Mouse (Mus musculus) ovary, postnatal 36 days (tissue): ENCODE measurements around the gene Ddx24.
"Not testable (repeated sequence)": the region's sequence is repeated elsewhere in the genome, so short reads cannot be mapped to it uniquely, and the experiment has no call there.

Source experiments
- DNase-seq: peaks from one replicate; pipeline ENCODE4 v3.0.0; 2022; ENCODE audit warnings: low spot score, mixed read lengths

The Ddx24 gene

DNA sequence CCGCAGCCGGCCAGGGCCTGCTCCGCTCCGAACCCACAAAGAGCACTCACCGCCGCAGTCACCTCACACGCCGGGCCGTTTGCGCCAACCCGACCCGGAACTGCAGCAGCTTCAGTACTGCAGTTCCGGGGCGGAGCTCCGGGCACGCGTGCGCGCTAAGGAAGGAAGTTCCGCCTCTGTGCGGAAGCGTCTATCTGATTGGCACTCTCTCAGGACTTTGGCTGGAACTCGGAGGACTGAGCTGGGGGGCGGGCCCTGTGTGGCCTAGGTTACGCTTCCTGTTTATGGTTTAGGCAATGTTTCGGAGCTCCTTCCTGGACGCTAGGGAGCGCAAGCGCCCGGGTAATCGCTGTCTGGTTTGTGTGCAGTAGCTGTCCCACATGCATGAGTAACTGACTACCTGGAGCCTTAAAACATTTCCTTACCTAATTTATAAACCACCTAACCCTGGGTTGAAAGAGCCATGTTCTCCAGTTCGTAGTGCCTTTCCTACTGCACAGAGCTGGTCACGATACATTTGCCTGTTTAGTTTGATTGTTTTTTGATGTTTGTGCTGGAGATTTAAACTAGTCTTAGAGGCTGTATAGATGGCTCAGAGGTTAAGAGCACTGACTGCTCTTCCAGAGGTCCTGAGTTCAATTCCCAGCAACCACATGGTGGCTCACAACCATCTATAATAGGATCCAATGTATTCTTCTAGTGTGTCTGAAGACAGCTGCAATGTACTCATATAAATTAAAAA, at the start of gene Ddx24:
Gene Ddx24 (minus strand): TSS at position 102 of the 742 bp plus-strand sequence.
- DNase-seq, result peak; percentile 96

DNA sequence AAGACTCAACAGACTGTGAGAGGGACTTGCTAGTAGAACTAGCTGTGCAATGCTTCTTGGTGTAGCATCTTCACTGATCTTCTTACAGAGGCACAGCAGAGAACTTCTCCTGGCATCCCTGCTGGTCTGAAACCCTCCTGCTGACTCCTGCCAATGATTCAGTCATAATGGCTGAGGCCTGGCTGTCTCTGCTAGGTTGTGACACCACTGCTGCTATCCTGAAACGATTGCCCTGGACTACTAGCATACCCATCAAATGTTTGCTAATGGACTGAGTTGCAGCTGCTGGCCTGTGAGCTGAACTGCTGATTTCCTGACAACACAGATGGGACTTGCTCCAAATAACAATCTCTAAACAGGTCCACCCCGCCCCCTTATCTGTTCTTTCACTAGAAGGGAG, 48.9 kb upstream of the Ddx24 start:
- no peak for DNase-seq

DNA sequence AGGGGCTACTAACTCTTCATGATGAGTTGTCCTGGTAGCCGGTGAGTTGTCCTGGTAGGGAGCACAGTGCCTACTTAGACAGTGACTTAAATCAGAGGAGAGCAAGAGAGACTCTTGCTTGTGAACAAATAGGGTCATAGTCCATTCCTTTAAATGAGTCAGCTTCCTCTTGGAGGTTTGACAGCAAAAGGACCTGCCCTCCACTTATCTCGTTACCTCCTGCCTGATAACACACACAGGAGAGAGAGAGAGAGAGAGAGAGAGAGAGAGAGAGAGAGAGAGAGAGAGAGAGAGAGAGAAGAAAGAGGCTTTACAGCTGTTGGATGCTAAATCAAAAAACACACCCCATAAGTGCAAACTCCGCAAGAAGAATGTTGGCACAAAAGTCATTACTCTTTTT, 31.5 kb upstream of the Ddx24 start, which contains the start of gene Ifi27l2b:
Gene Ifi27l2b (minus strand): TSS at position 84 of the 400 bp plus-strand sequence.
- DNase-seq, result no peak

DNA sequence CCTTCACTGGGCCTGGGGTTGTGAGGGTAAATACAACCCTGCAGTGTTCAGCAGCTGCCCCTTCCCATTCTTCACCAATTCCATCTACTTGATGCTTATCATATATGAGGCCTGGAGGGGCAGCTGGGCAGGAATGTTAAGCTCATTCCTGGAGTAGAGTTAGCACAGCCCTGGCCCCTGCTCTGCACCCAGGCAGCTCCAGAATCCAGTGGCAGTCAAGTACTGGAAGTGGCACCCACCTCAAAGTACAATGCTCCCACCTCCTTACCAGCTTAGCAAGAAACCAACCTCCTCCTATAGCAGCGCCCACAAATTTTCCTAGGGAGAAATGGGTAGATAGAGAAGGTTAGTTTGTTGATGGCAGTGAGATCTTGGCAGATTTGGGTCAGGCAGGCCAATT, 31.1 kb upstream of the Ddx24 start:
- not testable (repeated sequence) for DNase-seq

DNA sequence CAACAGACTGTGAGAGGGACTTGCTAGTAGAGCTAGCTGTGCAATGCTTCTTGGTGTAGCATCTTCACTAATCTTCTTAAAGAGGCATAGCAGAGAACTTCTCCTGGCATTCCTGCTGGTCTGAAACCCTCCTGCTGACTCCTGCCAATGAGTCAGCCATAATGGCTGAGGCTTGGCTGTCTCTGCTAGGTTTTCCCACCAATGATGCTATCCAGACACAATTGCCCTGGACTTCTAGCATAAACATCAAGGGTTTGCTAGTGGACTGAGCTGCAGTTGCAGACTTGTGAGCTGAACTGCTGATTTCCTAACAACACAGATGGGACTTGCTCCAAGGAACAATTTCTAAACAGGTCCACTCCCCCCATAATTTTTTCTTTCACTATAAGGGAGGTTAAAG, 27.7 kb upstream of the Ddx24 start:
- DNase-seq, result no peak

DNA sequence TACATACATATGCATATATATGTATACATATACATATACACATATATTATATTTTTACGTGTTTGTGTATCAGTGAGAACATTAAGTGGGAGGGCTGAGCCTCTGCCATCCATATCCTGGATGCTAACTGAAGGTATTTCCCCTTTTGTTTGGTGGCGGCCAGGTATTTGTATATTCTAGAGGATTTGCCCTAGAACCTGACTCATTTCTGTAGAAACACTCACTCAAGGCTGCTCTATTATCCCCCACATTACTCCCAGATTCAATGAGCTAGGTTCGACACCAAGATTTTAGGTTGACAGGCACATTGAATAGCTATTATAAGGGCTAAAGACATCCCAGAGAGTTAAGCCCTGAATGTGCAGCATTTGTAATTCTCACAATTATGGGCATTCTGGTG, 19.4 kb upstream of the Ddx24 start:
- no peak for DNase-seq

DNA sequence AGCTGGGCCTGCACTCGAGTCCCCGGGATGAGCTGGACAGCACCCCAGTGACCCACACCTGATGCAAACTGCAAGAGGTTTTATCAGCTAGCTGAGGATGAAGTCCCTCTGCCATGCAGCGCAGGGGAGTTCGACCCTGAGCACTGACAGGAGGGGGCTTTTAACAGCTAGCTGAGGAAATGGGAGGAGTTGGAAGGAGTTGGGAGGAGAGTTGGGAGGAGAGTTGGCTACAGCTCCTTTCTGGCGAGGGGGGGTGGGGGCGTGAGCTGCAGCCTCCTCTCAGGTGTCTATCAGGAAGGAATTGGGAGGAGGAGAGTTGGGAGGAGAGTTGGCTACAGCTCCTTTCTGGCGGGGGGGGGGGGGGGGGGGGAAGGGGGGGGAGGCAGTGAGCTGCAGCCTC, 18.6 kb upstream of the Ddx24 start:
- not testable (repeated sequence) for DNase-seq

DNA sequence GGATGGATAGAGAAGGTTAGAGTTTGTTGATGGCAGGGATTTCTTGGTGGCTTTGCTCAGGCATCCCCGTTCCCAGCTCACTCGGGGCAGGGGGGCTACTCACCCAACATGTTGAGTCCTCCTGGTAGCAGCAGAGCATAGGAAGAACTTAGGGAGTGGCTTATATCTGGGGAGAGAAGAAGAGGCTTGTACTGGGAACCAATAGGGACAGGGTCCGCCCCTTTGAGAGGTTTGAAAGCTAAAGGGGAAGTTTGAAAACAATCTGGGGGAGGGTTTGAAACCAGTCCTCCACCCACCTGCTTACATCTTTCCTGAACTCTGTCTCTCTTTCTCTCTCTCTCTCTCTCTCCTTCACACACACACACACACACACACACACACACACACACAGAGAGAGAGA, 17.9 kb upstream of the Ddx24 start, which contains the start of gene Ifi27l2a:
Gene Ifi27l2a (minus strand): TSS at position 157 of the 400 bp plus-strand sequence.
- no peak for DNase-seq

DNA sequence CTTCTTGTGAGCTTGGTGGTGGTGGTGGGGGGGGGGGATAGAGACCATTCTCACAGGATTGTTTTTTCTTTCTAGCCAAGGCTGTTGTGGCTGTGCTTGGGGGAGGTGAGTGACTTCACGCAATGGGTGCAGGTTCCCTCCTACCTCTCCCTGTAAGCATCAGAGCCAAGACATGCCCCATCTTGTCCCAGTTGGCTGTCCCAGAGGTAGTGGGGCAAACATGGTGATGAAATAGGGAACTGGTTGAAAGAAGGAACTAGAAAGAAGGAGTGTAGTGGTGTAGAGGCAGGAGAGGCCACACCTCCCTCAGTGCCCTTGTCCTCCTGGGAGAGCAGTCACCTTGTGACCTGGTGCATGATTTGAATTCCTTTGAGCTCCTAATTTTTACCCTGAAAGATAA, 12.0 kb upstream of the Ddx24 start:
- no peak for DNase-seq

DNA sequence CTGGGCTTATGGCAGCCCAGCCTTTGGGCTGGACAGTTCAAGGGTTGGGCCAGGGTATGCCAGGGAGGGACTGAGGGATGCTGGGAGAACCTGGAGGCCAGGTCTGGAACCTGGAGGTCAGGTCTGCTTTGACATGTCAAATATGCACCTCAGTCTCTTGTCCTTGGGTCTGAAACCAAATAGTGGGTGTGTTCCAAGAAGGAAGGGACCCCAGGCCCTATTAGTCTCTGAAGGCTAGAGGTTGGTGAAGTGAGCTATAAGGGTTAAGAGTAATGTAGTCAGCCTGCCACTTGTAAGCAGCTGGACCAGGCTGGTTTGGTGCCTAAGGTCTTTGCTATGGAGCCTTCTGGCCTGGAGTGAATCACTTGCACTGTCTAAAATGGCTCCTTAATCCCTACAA, 9.2 kb upstream of the Ddx24 start:
- DNase-seq, result no peak

DNA sequence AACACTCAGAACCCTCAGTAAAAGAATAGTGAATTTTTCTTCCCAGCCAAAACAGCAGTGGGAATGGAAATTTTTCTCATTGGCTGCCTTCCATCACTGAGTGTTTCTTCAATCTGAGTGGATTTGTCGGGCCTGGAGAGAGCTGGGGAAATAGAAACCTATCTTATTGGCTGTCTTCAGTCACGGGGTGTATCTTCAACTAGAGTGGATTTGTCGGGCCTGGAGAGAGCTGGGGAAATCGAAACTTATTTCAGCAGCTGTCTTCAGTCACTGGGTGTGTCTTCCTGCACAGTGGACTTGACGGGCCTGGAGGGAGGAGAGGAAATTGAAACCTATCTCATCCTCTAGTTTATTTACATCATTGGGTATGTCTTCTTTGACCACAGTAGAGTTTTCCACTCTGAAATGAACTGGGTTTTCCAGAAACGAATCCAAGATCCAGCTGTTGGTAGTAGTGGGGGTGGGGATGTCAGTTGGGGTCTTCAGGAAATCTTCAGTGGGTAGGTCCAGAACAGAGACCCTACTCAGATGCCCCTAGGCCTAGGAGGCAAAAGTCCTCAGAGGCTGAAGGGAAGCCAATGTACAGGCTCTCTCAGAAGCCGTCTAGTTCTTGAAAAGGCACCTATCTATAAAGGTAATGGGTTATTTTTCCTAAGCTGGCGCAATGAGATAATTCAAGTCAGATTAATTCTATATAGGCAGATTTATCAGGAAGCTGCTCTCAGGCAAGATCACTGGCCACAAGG, 8.5 kb upstream of the Ddx24 start, which contains the start of gene Ifi27:
Gene Ifi27 (plus strand): TSS at position 226 of the 746 bp plus-strand sequence.
- peak; percentile 41 for DNase-seq

DNA sequence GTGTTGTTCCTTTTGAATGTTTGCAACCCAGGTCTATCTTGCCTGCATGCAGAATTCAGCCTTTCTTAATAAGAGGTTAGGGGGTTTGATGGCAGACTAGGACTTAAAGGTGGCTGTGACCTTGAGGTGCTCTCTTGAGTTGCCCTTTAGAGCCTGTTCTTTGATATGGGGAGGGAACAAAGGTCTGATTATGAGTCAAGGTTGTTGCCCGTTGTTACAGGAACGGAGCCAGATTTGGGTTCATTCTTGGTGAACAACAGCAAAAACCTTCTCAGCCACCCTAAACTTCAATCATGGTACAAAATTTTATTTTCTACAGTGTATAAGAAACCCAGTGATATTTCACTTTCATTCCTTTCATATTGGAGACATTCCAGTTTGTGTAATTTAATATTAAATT, 7.8 kb upstream of the Ddx24 start:
- DNase-seq, result no peak

DNA sequence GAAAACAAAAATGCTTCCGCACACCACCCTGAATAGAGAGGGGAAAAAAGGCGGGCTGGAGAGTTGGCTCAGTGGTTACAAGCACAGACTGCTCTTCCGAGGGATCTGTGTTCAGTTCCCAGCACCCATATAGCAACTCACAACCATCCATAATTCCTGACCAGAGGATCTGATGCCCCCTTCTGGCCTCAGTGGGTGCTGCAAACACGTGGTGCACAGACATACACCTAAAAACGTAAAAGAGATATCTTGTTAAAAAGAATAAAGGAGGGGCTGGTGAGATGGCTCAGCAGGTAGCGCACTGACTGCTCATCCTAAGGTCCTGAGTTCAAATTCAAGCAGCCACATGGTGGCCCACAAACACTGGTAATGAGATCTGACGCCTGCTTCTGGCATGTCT, 1.1 kb upstream of the Ddx24 start:
- DNase-seq, result no peak

DNA sequence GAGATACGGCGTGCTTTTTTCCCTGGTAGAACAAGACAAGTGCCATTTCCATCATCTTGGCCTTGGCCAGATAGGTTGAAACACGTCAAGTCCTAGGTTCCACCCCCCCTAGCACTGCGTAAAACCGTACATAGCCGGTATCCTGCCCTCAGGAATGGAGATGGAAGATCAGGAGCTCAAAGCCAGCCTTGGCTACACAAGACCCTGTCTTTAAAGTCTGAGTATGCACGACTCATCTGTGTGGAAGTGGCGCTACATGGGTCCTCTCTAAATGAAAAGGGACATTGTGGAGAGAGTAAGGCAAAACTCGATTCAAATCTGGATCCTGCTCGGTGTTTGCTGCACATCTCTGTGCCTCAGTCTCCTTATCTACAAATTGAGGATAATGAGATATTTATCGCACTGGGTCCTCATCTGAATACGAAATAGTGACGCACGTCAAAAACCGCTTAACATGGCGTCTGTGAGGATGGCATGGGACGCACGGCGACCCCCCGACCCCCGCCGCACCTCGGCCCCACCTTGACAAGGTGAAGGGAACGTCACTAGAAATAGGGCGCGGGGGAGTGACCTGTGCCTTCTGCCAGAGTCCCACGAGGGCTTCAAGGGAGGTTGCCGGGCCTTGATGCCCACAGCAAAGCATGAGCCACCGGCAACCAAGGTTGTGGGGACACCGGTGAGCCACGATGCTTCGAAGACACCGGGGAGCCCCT, 458 bp downstream of the Ddx24 start:
- DNase-seq, result no peak

DNA sequence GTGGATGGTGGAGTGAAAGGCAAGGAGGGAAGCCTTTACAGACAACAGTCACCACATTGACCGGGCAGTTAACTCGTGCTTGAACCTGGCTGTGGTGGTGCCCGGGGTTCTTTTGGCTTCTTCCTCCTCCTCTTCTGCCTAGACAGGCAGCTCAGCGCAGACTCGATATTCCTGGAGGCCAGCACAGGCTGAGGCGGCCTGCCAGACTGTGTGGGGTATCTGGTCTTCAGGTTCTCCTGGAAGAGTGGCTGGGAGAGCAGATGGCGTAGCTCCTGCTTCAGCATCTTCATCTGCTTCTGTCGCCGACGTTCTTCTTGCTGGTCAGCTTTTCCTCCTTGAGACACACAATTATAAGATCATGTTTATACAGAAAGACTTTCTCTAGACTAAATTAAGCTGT, 17.5 kb downstream of the Ddx24 start:
- DNase-seq, result no peak

DNA sequence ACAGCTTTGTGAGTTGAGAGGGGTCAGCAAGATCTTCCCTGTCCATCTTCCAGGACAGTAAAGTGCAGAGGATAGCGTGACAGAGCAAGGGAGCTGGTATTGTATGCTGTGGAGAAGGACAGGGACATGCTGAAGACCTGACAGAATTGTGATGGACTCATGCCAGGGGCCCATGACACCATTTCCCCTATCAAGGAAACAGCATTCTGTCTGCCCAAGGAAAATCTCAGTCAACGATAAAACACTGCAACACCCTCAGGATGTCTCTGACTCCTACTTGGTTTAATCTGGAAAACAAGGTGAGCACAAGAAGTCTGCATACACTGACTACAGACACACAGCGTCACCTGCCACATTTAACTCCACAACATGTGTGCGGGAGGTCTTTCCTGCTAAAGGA, 17.9 kb downstream of the Ddx24 start, which contains the start of gene 9330161L09Rik:
Gene 9330161L09Rik (minus strand): TSS at position 101 of the 400 bp plus-strand sequence.
- DNase-seq, result no peak

DNA sequence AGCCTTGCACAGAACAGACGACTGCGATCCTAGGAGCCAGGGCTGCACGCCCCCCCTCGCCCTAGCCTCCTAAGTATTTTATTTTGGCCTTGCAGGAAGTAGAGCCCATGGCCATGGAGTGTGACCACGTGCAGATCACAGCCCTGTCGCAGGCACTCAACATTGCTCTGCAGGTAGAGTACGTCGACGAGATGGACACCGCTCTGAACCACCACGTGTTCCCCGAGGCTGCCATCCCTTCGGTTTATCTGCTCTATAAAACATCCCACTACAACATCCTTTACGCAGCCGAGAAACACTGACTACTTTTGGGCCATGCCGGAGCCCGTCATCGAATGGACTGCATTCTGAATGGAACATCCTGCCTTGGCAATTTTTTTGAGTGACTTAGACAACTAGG, 21.5 kb downstream of the Ddx24 start:
- no peak for DNase-seq

DNA sequence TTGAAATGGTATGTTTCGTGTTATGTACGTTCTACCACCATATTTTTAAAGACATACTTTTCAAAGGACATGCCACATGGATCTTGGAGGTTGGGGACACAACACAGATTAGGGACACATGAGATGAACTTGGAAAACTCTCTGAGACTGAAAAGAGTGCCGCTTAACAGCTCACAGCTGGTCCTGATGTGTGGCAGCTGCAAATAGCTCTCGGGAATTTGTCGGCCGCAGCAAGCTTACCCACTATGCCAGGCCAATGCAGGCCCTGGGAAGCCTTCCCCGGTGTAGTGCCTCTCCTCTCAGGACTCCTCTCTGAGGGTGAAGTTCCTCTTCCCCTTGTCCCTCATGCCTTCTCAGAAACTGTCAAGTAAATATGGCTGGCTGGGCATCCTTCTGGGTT, 28.9 kb downstream of the Ddx24 start:
- no peak for DNase-seq

DNA sequence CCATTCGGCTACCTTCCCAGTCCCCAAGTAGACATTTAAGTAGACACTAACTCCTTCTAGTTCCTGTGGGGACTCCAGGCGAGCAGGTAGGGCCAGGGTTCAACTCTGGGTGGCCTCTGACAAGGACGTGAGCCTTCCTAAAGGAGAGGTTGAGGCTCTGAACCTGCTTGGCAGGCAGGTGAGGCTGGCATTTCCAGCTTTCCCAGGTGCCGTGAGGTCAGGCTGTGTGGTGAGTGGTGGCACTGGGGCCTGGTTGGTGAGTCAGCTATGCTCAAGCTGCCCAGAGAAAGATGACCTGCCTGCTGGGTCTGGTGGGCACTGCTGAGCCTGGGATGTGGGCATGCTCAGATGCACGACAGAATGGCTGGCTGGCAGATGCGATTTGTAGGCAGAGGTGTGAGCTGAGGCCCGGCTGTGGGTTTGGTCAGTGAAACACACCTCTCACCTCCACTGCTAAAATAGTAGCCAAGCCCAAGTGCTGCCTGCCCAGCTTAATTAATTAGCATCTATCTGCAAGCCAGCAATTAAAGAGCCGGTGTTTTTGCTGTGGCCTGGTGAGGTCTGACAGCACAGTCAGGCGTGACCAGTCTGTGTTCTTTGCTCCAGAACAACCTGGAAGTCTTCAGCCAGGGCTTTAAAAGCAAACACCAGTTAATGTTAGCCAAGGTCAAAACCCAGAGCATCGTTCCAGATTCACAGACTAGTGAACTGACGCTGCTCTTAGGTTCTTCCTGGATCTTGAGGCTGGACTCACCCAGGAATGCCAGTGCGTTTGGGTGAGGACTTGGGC, 29.9 kb downstream of the Ddx24 start:
- DNase-seq, result no peak

DNA sequence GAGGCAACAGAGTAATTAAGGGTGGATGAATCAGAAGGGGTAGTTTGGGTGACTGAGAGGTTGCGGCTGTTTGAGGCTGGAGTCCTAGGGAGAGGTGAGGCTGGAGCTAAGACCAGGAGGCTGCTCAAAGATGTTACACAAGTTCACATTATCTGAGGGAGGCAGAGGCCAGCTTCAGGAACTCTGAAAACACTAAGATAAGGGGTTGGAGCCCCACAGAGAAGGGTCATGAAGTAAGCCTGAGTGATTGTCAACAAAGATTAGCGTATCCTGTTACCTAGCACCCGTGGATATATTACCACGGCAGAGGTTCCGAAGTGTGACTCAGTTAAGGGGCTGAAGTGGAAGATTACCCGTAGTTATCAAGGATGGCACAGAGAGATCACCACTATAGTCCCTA, 32.1 kb downstream of the Ddx24 start:
- no peak for DNase-seq

DNA sequence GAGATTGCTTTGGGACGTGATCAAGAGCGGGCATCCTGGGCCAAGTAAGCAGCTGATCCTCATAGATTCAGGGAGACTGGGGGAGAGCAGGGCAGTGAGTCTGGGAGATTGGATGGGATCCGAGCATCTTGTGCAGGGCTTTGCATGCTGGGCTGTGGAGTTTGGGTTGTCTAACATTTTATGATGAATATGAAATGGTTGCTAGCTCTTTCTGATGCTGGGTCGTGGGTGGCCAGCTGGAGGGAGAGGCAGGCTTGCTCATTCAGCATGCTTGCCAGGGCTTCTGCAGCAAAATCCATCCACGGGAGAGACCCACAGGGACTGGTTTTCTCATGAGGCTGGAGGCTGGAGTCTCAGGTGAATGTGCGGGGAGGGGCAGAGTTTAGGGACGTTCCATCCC, 34.5 kb downstream of the Ddx24 start:
- no peak for DNase-seq

DNA sequence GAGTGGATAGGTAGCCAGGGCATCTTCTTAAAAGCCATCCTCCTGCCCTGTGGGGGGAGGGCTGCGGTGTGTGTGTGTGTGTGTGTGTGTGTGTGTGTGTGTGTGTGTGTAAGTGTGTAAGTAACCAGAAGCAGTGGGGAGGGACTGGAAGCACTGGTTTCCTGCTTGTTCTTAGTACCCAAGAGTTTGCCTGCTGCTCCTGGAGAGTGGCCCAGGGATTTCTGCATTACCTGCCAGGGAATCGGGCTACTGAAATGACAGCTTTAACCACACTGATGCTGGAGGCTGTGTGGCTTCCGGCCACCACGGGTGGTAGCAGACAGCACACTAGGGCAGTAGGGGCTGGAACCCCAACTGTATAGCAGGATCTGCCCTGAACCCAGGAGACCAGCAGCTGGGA, 35.6 kb downstream of the Ddx24 start:
- no peak for DNase-seq
